In the genomic region with DNA sequence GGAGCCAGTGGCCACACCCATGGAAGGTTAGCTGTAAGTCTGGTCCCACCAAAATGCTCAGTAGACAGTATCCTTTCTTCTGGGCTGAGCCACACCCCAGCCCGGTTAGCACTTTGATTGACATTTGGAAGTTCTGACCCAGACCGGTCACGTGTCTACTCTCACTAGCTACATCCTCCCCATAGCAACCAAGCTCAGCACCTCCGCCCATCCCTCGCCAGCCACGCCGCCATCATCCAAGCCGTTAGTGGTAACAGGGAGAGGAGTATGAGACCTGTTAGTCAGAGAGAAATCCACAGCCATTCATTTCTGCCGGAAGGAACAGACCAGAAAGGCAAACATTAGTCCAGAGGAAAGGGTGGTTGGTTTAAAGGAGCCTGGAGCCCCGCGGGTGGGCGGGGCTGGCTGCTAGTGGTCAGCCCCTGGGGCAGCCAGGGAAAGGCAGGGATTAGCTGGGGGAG, we compare ENCODE assay signal across 10 mouse cellular contexts. TPM values are rescaled to one million over a fixed set of nuclear protein-coding genes. Genes with fewer than 3 reads are reported as not detected.
DNase-seq lines count a peak whose midpoint lies in the region; ATAC-seq lines count a peak whose summit lies in the region.
"Had no signal": no experiment of that assay in that cellular context is flagged by ENCODE, and none has a peak within 500 bp of the region (broad histone marks: within the 10 kb centered on the region; RNA-seq: fewer than 3 reads in every experiment).

No protein-coding gene starts in this region.

- DNase-seq in heart, postnatal 36 days: no peak
- DNase-seq in R1 (ENCODE audit: low read depth, low spot score): peak; percentile 83
- DNase-seq in thymus, postnatal 25 days: no peak

- H3K4me2 ChIP-seq in heart, embryonic 13.5 days: peak overlapping the region; percentile 14
- H3K4me2 ChIP-seq in hindbrain, embryonic 12.5 days (replicated peaks): peak overlapping the region; percentile 27; the same call in 1 of the 2 replicates
- peak overlapping the region; percentile 27 for H3K4me2 ChIP-seq in midbrain, embryonic 12.5 days (replicated peaks)

- ATAC-seq in heart, embryonic 13.5 days (ENCODE audit: extremely low read depth, insufficient number of reproducible peaks, low FRiP score, low TSS enrichment): no peak
- peak; percentile 2; the same call in 1 of the 2 replicates for ATAC-seq in hindbrain, embryonic 12.5 days (ENCODE audit: low FRiP score)
- peak; percentile 8; the same call in 1 of the 2 replicates for ATAC-seq in midbrain, embryonic 12.5 days (ENCODE audit: low FRiP score, low read depth)
- no peak for ATAC-seq in megakaryocyte progenitor cell, adult 5-6 weeks (replicated peaks; ENCODE audit: poor library complexity)
- ATAC-seq in granulocyte monocyte progenitor cell, adult 5-6 weeks (replicated peaks; ENCODE audit: poor library complexity, severe bottlenecking): no peak

- no peak overlapping the region for H3K4me3 ChIP-seq in heart, embryonic 13.5 days
- H3K4me3 ChIP-seq in hindbrain, embryonic 12.5 days: no peak overlapping the region
- H3K4me3 ChIP-seq in midbrain, embryonic 12.5 days: peak overlapping the region; percentile 9; the same call in 1 of the 2 replicates

- peaks cover 28% of the 10 kb centered on the region for H3K4me1 ChIP-seq in heart, embryonic 13.5 days
- peaks cover 72% of the 10 kb centered on the region for H3K4me1 ChIP-seq in hindbrain, embryonic 12.5 days
- peaks cover 78% of the 10 kb centered on the region for H3K4me1 ChIP-seq in midbrain, embryonic 12.5 days

- H3K9ac ChIP-seq in heart, embryonic 13.5 days: no peak overlapping the region
- H3K9ac ChIP-seq in hindbrain, embryonic 12.5 days: peak overlapping the region; percentile 43
- H3K9ac ChIP-seq in midbrain, embryonic 12.5 days (replicated peaks): peak overlapping the region; percentile 34; the same call in 1 of the 2 replicates

- H3K27ac ChIP-seq in heart, embryonic 13.5 days (replicated peaks): peak overlapping the region; percentile 30; the same call in 1 of the 2 replicates
- peak overlapping the region; percentile 88 for H3K27ac ChIP-seq in hindbrain, embryonic 12.5 days
- peak overlapping the region; percentile 90 for H3K27ac ChIP-seq in midbrain, embryonic 12.5 days (replicated peaks)

- H3K9me3 ChIP-seq in heart, embryonic 13.5 days: no peaks in the 10 kb centered on the region
- no peaks in the 10 kb centered on the region for H3K9me3 ChIP-seq in hindbrain, embryonic 12.5 days (replicated peaks)
- no peaks in the 10 kb centered on the region for H3K9me3 ChIP-seq in midbrain, embryonic 12.5 days

- intact Hi-C loops in heart, postnatal 36 days (cut with DNase I): no loop called here

- 23% methylated on average over 12 of the region's 12 CpGs for WGBS in heart, embryonic 13.5 days
- WGBS in hindbrain, embryonic 12.5 days: 12% methylated on average over 12 of the region's 12 CpGs
- WGBS in midbrain, embryonic 12.5 days: 3% methylated on average over 12 of the region's 12 CpGs

- H3K36me3 ChIP-seq in heart, embryonic 13.5 days: no peaks in the 10 kb centered on the region
- peaks cover 20% of the 10 kb centered on the region for H3K36me3 ChIP-seq in hindbrain, embryonic 12.5 days
- H3K36me3 ChIP-seq in midbrain, embryonic 12.5 days: peaks cover 28% of the 10 kb centered on the region

- H3K27me3 ChIP-seq in heart, embryonic 13.5 days (replicated peaks): peaks cover 60% of the 10 kb centered on the region
- H3K27me3 ChIP-seq in hindbrain, embryonic 12.5 days: no peaks in the 10 kb centered on the region
- no peaks in the 10 kb centered on the region for H3K27me3 ChIP-seq in midbrain, embryonic 12.5 days

RNA-seq across cellular contexts. Expression of a gene that starts 37.0 kb away (rescaled TPM):
- polyA plus RNA-seq in heart, embryonic 13.5 days (2015; fragmentation: Nextera tagmentation; extraction: Ambion mirVana): 1.6 and 1.9 TPM in 2 replicates
- total RNA-seq in heart, postnatal 36 days (2021): 1 to 10 TPM; 6.0 to 9.8 TPM
- 1.8 and 2.3 TPM in 2 replicates for polyA plus RNA-seq in hindbrain, embryonic 12.5 days (2016; fragmentation: Nextera tagmentation; extraction: Ambion mirVana)
- 1.3 and 2.0 TPM in 2 replicates for polyA plus RNA-seq in midbrain, embryonic 12.5 days (2016; fragmentation: Nextera tagmentation; extraction: Ambion mirVana)
- not detected in 2 replicates for total RNA-seq in megakaryocyte progenitor cell, adult 5-6 weeks (2015)
- total RNA-seq in megakaryocyte progenitor cell, adult 5-6 weeks (2017): not detected in 2 replicates
- not detected in 2 replicates for total RNA-seq in granulocyte monocyte progenitor cell, adult 5-6 weeks (2014; fragmentation: Nextera tagmentation)
- 0.30 TPM in 1 of 2 replicates, not detected in the other for total RNA-seq in granulocyte monocyte progenitor cell, adult 5-6 weeks (2017)
- total RNA-seq: CH12.LX had no signal

RNA-seq across cellular contexts. Expression of a gene that starts 40.3 kb away (rescaled TPM):
- 1.2 and 2.2 TPM in 2 replicates for polyA plus RNA-seq in heart, embryonic 13.5 days (2015; fragmentation: Nextera tagmentation; extraction: Ambion mirVana)
- total RNA-seq in heart, postnatal 36 days (2021): 1 to 10 TPM in 1 of 2 experiments, under 1 TPM in 1; 0.80 to 3.4 TPM
- 2.0 and 2.3 TPM in 2 replicates for polyA plus RNA-seq in hindbrain, embryonic 12.5 days (2016; fragmentation: Nextera tagmentation; extraction: Ambion mirVana)
- polyA plus RNA-seq in midbrain, embryonic 12.5 days (2016; fragmentation: Nextera tagmentation; extraction: Ambion mirVana): 1.3 and 1.9 TPM in 2 replicates
- not detected in 2 replicates for total RNA-seq in megakaryocyte progenitor cell, adult 5-6 weeks (2015)
- not detected in 2 replicates for total RNA-seq in megakaryocyte progenitor cell, adult 5-6 weeks (2017)
- total RNA-seq in granulocyte monocyte progenitor cell, adult 5-6 weeks (2014; fragmentation: Nextera tagmentation): not detected in 2 replicates
- total RNA-seq in granulocyte monocyte progenitor cell, adult 5-6 weeks (2017): not detected in 2 replicates
- total RNA-seq: CH12.LX; neutrophil, adult 5-6 weeks had no signal

Comparison
In these comparisons a context has a peak if more than half of its experiments do, and no peak if none do; other contexts are left out.
1. ATAC-seq: peak in hindbrain, embryonic 12.5 days (single experiment) and midbrain, embryonic 12.5 days (single experiment); none in heart, embryonic 13.5 days (single experiment), megakaryocyte progenitor cell, adult 5-6 weeks (single experiment) and granulocyte monocyte progenitor cell, adult 5-6 weeks (single experiment).
2. H3K27ac ChIP-seq: peak in every context shown above with its lines; median percentile 90 in midbrain, embryonic 12.5 days; 88 in hindbrain, embryonic 12.5 days; 30 in heart, embryonic 13.5 days.
3. RNA of a gene that starts 37.0 kb away (total RNA-seq): 6.0 to 9.8 TPM in heart, postnatal 36 days; not detected in megakaryocyte progenitor cell, adult 5-6 weeks and 0.30 TPM in granulocyte monocyte progenitor cell, adult 5-6 weeks; every median in the first group is over 4 times any median in the second.
4. Peak in every context shown above with its lines, with median percentiles within 50 percentile points of each other: H3K4me2 ChIP-seq.